Mouse (Mus musculus): ENCODE measurements around the gene Pgm2.
A peak's percentile ranks its signal among the peaks of the same experiment; 100 is the strongest.

Gene Pgm2

GRCm38 (mm10) chr5:64144315-64144714 is 51.6 kb downstream of the Pgm2 start:
- DNase-seq (ENCODE audit: low read depth, low spot score): no peak

- no peak for DNase-seq (ENCODE audit: low read depth, low spot score)
Measured at GRCm38 (mm10) chr5:64146384-64147005, 53.7 kb downstream of the Pgm2 start.

GRCm38 (mm10) chr5:64149184-64150127 is 56.7 kb downstream of the Pgm2 start:
- no peak for DNase-seq (ENCODE audit: low read depth, low spot score)

- no peak for DNase-seq (ENCODE audit: low read depth, low spot score)
Measured at GRCm38 (mm10) chr5:64153319-64153718, 60.6 kb downstream of the Pgm2 start.

GRCm38 (mm10) chr5:64155861-64156550 is 63.3 kb downstream of the Pgm2 start, which contains the start of gene Tbc1d1:
Tbc1d1 (plus strand) TSS chr5:64156305.
- no peak for DNase-seq (ENCODE audit: low read depth, low spot score)

GRCm38 (mm10) chr5:64156579-64156978 is 63.8 kb downstream of the Pgm2 start:
- no peak for DNase-seq (ENCODE audit: low read depth, low spot score)

- DNase-seq (ENCODE audit: low read depth, low spot score): no peak
Measured at GRCm38 (mm10) chr5:64157926-64158325, 65.2 kb downstream of the Pgm2 start.

GRCm38 (mm10) chr5:64158501-64158900 is 65.8 kb downstream of the Pgm2 start:
- DNase-seq (ENCODE audit: low read depth, low spot score): no peak

GRCm38 (mm10) chr5:64159065-64159780 is 66.5 kb downstream of the Pgm2 start:
- peak; percentile 16 for DNase-seq (ENCODE audit: low read depth, low spot score)

- DNase-seq (ENCODE audit: low read depth, low spot score): peak; percentile 14
Measured at GRCm38 (mm10) chr5:64159781-64160704, 67.3 kb downstream of the Pgm2 start.

- no peak for DNase-seq (ENCODE audit: low read depth, low spot score)
Measured at GRCm38 (mm10) chr5:64160705-64161391, 68.1 kb downstream of the Pgm2 start.

GRCm38 (mm10) chr5:64161917-64162316 is 69.2 kb downstream of the Pgm2 start:
- no peak for DNase-seq (ENCODE audit: low read depth, low spot score)

- no peak for DNase-seq (ENCODE audit: low read depth, low spot score)
Measured at GRCm38 (mm10) chr5:64162582-64162981, 69.8 kb downstream of the Pgm2 start.

GRCm38 (mm10) chr5:64164414-64164813 is 71.7 kb downstream of the Pgm2 start:
- no peak for DNase-seq (ENCODE audit: low read depth, low spot score)

- DNase-seq (ENCODE audit: low read depth, low spot score): no peak
Measured at GRCm38 (mm10) chr5:64165826-64166225, 73.1 kb downstream of the Pgm2 start.

GRCm38 (mm10) chr5:64168990-64169540 is 76.3 kb downstream of the Pgm2 start:
- DNase-seq (ENCODE audit: low read depth, low spot score): no peak

GRCm38 (mm10) chr5:64172884-64173283 is 80.1 kb downstream of the Pgm2 start:
- DNase-seq (ENCODE audit: low read depth, low spot score): no peak

GRCm38 (mm10) chr5:64173302-64173701 is 80.6 kb downstream of the Pgm2 start:
- no peak for DNase-seq (ENCODE audit: low read depth, low spot score)

GRCm38 (mm10) chr5:64174429-64174935 is 81.7 kb downstream of the Pgm2 start:
- no peak for DNase-seq (ENCODE audit: low read depth, low spot score)

Data from brain, embryonic 18.5 days (tissue).